Mouse (Mus musculus): ENCODE measurements around the gene Ralgapa2. TPM values are rescaled to one million over a fixed set of nuclear protein-coding genes. Genes with fewer than 3 reads are reported as not detected.

Ralgapa2 gene
- total RNA-seq, 2 experiments from 2014 or later, result 19.0 to 21.3 TPM

DNA sequence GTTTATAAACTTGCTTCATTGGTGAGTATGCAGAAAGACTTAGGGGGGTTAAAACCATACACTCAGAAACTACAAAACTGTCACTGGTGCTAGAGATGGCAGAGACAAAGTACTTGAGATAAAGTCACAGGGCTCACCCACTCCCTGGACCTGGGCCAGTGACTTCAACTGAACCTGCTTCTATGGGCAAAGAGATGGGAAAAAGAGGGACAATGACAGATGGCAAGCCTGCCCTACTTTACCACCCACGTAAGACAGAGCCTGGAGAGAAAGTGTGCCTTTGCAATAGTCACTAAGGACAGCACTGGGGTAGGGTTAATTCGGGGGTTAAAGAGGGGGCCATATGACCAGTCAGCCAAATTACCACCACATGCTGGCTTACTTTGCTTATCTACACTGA is 148.7 kb downstream of the Ralgapa2 start:
- peak in 1 of 2 experiments; percentile 55 for DNase-seq (ENCODE audit: low spot score in 2 of 2)

DNA sequence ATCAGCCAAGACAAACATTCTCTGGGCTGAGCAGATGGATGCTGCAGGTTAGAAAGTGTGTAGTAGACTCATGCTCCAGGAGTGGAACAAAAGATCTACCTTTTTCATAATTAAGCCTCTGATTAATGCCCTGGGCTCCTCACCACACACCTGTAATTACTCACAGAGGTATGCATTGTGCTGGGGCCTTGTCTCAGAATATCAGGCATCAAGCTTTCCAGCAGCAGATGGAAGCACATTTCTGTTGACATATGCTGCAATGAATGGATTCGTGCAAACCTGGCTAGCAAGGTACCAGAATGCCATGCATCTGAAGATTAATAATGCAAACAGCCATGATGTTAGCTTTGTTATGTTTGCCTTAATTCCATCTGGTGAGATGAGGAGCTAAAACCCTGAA is 149.2 kb downstream of the Ralgapa2 start:
- DNase-seq (ENCODE audit: low spot score in 2 of 2), result no peak

DNA sequence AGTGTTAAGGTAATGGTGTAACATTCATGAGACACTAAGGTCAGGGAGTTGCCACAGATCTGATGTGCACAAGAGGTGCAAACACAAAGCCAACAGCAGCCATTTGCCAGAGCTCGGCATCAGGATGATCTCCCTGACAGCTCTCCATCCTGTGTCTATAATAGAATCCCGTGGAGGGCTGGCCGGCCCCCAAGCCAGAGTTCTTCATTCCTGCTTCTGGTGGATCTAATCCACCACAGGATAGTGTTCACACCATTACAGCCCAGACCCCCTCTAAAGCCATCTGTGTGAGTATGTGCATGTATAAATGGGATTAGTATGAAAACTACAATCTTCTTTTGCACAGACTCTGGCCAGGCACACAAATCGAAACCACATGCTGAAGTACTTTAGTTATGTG is 150.2 kb downstream of the Ralgapa2 start:
- no peak for DNase-seq (ENCODE audit: low spot score in 2 of 2)

DNA sequence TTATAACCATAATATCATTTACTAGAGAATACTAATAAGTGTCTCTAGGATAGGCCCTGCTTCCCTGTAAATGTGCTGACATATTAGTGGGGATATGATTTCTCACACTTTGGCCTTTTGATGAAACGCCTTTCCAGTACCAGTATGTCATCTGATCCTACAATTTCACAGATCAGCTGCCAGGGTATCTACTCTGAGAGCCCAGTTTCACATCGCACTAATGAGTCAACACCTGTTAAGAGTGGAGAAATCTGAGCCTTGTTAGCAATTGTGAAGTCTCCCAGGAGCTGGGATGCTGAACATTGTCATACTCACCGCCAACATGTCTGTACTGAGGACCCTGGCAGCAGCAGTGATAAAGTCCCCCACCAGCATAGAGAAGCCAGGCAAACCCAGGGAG is 151.1 kb downstream of the Ralgapa2 start:
- no peak for DNase-seq (ENCODE audit: low spot score in 2 of 2)

DNA sequence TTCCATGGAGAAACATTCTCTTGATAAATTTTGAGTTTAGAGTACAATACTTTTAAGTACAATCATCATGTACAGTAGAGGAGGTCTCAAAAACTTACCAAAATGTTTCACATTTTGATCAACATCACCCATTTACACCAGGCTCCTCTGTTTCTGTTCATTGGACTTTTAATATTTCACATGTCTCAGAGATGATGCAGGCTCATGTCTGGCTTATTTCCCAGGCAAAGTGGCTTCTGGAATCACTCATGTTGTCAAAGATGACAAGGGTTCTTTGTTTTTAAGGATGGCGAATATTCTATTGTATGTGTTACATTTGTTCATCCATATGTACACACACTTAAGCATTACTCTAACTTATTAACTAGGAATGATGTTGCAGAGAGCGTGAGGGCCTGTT is 152.5 kb downstream of the Ralgapa2 start:
- no peak for DNase-seq (ENCODE audit: low spot score in 2 of 2)

DNA sequence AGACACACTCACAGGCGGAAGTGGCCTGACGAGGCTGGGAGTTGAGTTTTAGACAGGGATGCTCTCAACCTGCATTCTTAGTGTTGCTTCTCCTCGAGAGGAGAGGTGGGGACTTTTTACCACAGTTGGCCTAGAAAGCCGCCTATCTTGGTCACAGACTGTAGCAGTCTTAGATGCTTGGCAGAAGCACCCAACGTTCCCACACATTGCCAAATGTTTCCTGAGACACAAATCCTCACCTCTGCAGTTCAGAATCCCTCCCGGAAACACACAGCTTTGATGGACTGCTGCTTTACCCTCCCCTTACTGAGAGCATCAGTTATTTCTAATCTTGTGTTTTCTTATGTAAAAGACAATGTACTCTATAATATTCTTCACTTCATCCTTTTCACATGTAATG is 155.6 kb downstream of the Ralgapa2 start:
- no peak for DNase-seq (ENCODE audit: low spot score in 2 of 2)

DNA sequence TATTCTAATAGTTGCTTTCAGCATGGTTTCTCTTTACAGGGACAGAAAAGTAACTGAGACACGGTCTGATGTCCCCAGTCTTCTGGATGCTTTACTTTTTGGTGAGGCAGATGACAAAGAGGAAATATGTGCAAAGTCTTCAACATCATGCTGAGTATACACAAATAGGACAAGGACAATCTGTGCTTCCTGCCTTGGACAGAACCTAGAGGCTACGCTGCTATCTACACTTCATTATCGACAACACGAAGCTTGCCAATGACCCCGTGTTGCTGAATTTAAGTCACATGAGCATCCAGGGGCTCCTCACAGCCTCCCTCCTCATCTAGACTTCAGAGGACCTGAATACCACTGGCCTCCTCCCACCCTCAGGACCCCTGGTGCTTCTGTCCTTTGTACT is 161.9 kb downstream of the Ralgapa2 start:
- no peak for DNase-seq (ENCODE audit: low spot score in 2 of 2)

DNA sequence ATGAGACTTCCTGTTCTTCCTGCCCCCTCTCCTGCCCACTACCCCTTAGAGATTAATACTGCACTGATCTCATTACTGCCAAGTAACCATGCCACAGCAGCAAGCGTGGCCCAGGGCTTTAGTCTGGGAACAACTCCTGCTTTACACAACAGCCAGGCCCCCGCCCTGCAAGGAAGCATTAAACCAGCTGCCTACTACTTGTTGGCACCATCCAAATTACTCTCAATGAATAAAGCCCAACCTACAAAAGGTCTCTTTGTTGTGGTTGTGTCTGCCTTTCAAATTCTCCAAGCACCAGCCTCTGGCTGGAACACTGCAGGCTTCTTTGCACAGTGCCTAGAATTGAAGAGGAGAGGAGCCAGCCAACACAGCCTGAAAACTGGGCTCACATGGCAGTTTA is 164.2 kb downstream of the Ralgapa2 start:
- DNase-seq (ENCODE audit: low spot score in 2 of 2), result peak; percentile 39 to 64

DNA sequence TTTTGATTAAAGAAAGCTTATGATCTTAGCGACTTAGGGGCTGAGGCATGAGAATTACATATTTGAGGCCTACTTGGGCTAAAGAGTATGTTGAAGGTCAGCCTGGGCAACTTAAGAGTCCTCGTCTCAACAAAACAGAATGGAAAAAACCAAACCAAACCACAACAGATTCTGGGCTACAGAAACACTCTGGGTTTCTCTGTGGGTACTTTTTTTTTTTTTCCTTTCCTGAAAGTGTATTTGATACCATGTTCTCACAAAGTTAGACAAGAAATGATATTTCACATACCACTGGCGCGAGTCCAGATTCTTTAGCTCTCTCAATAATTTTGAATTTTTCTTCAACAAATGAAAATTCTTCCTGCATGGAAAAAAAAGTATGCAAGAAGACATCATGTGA is 172.1 kb downstream of the Ralgapa2 start:
- DNase-seq (ENCODE audit: low spot score in 2 of 2), result no peak

DNA sequence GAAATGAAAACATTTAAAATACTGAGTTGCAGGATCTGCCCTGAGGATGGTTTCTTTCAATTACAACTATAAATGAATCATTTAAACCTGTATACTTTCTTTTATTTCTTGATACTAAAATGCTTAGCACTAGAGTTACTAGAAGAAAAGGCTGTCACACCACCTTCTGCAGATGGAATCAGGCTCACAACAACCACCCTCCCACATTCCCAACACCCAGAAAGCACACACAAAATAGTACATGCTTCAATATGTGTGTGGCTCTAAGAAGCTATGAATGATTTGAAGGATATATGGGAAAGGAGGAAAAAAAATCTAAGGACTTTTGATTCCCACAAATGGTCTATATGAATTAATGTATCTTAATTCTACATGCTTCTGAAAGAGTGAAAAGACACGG is 174.6 kb downstream of the Ralgapa2 start:
- no peak for DNase-seq (ENCODE audit: low spot score in 2 of 2)

DNA sequence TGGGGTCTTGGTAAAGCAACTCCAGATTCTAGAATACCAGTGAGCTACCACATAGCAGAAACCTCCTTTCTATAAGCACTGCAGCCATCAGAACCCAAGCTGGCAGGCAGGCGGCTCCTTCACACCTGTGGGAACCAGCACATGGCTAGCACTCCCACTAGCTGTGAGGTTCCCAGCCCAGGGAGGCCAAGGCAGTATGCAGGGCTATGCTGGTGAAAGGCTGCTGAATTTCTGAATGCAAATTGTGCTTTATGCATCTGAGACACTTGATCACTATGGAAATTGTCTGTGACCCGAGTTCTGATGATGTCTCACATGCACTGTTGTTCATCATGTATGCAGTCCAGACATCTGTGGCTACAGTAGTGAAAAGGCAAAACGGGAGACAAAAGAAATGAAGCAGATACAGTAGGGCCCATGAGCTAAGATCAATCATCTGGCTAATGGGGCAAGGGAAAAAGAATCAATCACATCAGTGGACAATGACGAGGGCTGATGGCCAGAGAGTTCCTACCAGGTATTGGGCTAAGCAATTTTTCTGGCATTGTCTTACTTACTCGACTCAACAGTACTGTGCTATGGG is 180.2 kb downstream of the Ralgapa2 start:
- DNase-seq (ENCODE audit: low spot score in 2 of 2), result no peak

DNA sequence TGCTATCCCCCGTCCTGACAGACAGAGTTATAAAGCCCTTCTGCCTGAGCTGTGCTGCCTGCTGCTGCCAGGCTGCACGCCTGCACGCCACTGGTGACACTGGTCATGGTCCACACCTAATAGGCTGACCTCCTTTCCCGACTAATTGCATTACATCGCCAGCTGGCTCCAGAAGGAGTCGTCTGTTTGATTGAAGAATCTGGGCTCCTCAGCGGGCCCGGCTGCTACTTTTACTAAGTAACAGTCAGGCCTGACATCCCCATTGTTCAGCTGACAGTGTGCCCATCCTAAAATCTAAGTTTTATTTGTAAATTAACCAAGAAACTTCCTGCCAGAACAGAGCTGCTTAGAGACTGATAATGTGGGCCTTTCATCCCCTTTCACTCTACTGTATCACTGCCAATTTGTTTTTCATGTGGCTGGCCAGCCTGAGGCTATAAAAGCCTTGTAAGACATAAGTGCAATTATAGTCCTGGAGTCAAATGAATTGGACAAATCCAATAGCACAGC is 181.3 kb downstream of the Ralgapa2 start:
- DNase-seq (ENCODE audit: low spot score in 2 of 2), result peak; percentile 35 to 51

DNA sequence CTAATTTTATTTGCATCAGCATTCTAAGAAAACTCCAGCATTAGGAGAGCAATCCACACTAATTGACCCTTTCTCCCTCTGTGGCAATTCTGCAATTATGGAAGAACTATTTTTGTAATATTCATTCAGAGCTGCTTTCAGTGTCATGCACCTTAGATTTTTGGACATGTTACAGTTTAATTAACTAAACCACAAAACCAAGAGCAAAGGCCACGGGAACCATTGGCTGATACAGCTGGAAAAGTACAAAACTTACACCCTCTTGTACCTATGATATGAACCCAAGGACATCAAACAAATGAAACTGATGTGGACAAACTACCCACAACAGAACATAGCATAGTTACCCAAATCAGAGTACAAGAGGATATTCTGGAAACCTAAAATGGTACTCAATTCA is 182.0 kb downstream of the Ralgapa2 start:
- no peak for DNase-seq (ENCODE audit: low spot score in 2 of 2)

DNA sequence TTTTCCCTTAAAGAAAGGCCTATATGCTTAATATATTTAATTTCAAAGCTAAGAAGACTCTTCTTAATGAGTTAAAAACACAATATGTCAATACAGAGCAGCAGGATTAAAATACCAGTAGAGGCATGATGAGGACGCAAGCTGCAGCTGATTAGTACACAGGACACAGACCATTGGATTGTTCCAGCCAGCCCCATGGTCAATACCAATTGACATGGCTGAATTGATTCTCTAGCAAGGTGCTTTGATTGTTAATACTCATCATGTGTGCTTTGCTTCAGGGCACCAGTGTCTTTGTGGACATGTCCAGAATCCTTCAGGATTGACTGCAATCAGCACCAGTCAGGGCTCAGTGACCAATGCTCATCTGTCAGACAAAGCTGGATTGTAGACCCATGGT is 185.5 kb downstream of the Ralgapa2 start:
- DNase-seq (ENCODE audit: low spot score in 2 of 2), result no peak

DNA sequence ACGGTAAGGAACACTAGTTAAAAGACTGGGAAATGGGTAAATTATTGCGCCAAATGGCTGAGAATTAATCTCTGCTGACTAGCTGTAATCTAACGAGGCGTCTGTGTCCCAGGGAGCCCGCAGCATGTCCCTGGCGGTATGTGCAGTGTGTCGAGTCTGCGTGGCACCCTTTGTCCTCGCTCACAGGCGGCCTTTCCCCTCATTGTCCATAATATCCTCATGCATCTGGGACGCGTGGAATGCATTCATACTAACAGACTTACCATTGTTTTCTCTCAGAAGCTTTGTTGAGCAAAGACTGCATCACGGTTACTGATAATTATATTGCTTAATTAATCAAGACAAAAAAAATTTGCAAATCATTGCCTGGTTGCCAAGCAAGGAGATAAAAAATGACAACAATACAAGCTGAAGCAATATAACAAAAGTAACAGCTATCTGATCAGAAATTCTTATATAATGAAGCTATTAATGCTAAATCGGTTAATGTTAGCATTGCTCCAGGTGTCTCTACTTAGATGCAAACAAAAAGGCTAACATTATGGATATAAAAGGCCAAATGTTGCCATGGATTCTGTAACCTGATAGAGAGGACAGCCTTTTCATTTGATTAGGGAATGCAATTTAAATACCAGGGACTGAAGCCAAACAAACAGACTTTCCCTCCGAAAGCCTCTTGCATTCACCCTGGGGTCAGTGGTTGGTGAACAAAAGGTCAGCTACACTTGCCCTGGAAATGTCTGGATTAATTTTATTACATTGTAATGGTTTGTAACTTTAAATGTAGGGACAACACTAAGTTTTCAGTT is 187.0 kb downstream of the Ralgapa2 start:
- DNase-seq (ENCODE audit: low spot score in 2 of 2), result peak in 1 of 2 experiments; percentile 46

DNA sequence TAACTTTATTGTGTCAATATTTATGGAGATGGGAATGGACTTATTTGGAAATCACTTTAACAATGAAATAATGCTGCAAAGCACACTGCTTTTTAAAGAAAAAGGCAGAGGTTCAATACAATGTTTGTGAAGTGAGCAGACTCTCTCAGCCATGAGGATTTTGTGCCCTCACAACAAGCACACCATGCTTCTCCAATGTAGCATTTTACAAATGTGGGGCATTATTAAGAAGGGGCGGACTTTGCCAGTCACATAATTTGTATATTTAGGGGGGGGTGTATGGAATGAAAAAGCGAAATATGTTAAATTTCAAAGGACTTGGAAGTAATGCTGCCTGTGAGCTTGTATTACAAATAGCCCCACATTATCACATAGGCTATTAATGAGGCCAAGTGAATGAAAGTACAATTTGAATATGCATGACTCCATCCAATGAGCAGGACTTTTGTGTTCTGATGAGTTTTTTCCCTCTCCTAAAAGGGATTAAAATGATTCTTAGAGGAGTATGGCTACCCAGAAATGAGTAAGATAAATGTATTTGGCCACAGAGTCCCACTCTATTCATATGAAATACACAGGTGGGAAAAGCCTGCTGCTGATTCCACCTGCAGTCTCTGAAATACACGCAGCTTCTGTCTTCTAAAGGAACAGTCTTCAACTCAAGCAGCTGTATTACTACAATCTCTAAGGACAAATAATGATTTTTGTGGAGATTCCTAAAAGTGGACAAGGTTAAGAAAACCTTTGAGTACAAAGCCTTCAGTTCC is 187.8 kb downstream of the Ralgapa2 start:
- DNase-seq (ENCODE audit: low spot score in 2 of 2), result no peak

DNA sequence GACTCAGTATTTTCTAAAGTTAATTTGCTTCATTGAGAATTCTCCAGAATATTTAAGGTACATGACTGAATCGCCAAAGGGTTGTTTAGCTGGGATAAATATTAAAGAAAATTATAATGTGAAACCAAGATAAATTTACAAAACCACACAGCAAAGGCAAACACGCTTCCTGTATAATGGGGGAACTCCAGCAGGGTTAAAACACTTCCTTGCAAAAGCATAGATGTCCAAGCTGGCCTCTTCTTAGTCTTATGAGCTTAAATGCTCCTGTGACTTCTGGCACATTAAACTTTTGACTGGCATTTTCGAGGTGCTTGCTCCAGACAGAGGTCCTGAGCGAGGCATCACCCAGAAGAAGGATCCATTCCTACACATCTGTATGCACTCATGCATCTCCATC is 188.6 kb downstream of the Ralgapa2 start:
- no peak for DNase-seq (ENCODE audit: low spot score in 2 of 2)

DNA sequence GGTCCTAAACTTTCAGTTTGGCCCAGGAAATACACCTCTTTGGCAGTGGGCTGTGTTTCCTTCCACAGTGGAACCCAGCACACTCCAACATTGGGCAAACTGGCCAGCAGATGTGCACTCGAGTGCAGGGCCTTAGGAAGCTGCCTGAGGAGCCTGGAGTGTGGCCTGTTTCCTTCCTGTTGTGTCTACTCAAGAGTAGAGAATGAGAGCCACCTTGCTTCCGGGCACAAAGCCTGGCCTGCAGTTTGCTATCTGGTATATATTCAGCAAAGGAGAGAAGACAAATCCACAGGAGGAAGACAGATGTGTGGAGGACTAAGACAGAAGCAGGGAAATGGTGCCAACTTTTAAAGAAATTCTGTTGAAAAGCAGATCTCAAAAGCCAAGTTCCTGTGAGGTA is 189.4 kb downstream of the Ralgapa2 start:
- DNase-seq (ENCODE audit: low spot score in 2 of 2), result no peak

DNA sequence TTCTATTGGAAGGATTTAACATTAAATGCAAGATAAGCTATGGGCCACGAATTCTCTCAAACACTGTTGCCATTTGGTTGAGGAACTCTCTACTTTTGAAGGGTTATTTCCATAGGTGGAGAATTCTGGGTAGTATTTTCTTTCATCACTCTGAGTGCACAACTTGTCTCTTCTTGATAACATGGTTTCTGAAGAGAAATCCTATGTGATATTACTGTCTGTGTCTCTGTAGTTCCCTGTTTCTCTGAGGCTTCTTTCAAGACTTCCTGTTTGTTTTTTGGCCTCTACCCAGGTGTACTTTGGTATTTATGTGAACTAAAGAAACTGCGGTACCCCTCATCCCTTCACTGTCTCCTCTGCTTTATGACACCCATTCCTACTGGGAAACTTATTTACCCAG is 190.1 kb downstream of the Ralgapa2 start:
- no peak for DNase-seq (ENCODE audit: low spot score in 2 of 2)

DNA sequence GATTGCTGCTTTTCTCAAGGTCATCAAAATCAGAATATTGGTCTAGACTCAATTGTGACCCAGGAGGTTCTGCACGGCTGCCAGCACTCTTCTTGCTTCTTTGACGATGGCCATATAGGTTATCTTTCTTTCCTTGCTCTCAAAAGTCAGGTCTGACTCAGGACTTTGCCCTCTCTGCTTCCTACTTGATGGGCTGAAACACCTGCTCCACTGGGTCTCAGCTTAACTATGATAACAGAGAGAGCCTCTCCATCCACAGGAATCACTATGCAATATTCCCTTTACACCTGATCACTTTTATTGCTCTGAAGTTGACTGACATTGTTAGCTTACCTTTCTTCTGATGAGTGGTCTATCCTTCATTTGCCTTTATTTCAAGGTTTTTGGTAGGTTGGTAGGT is 191.5 kb downstream of the Ralgapa2 start:
- no peak for DNase-seq (ENCODE audit: low spot score in 2 of 2)

DNA sequence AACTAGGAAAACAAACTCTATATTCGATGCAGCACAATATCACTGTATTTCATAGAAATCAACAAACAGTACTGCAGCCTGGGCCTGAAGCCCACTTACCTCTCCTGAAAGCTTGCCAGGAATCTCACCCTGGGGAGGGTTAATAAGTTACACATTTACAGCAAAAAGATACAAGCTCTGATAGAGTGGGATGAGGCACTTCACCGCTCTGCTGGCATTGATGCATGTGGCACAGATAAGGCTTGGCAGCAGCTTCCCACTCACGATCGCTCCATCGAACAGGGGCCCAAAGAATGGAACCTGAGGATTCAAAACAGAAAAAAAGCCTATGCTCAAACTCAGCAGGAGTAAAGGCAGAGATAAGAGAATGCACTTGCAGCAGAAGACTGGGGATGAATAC is 197.4 kb downstream of the Ralgapa2 start:
- DNase-seq (ENCODE audit: low spot score in 2 of 2), result no peak

DNA sequence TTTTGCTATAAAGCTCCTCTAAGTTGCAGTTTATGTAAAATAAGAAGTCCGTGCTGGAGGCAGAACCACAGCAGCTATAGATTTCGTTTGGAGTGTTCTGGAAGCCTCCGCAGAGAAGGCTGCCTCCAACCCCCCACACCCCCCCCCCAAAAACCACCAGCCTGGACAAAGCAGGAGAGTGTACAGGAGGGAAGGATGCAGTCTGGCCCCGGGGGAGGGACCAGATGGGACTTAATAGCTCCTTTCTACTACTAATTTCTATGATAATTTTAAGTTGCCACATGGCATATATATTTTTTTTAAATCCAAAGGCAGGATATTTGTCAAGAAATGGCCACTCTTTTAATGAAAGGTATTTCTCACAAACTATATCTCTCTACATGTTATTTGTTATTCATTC is 198.3 kb downstream of the Ralgapa2 start:
- no peak for DNase-seq (ENCODE audit: low spot score in 2 of 2)

Measured in layer of hippocampus, adult 18-20 months (tissue).